Mouse (Mus musculus) myocyte (in vitro differentiated cells): ENCODE measurements at regions not wholly inside any gene's neighbourhood (a gene's known extent, or its start where the extent isn't known, plus 50 kb on each side); places are given as distances from the start of the nearest gene placed in this dataset.

Experiments
- E2F4 ChIP-seq: IDR thresholded peaks from one replicate; pipeline ENCODE4 v1.6.1; 2011; ENCODE audit warnings: mild to moderate bottlenecking, control low read depth, moderate library complexity; ENCODE audit not compliant: insufficient read depth
- MAX ChIP-seq: IDR thresholded peaks from one replicate; pipeline ENCODE4 v1.6.1; 2011; ENCODE audit warnings: low read depth, mild to moderate bottlenecking, control low read depth
- MYOD1 ChIP-seq, 3 experiments: IDR thresholded peaks; one replicate each; pipeline ENCODE4 v1.6.1; 2011; ENCODE audit warnings: control low read depth in 2 of 3, low read depth in 2 of 3, mild to moderate bottlenecking in 2 of 3, moderate library complexity in 1 of 3; ENCODE audit not compliant: insufficient read length in 2 of 3, control insufficient read depth in 1 of 3
- REST ChIP-seq: IDR thresholded peaks from one replicate; pipeline ENCODE4 v1.6.1; 2011; ENCODE audit warnings: mild to moderate bottlenecking, control low read depth, moderate library complexity; ENCODE audit not compliant: insufficient read depth, insufficient read length

GRCm38 (mm10) chr9:87633863-87634630, 97.0 kb downstream of the Tbx18 start:
- TF ChIP-seq E2F4 (no peak), MAX (no peak), REST (no peak), MYOD1 (IDR thresholded peaks at IDR 0.05; ENCODE audit: control insufficient read depth in 1 of 3, insufficient read length in 2 of 3, low read depth in 2 of 3) (no peak)
